13 mouse cellular contexts compared by ENCODE assay signal in the genomic region with DNA sequence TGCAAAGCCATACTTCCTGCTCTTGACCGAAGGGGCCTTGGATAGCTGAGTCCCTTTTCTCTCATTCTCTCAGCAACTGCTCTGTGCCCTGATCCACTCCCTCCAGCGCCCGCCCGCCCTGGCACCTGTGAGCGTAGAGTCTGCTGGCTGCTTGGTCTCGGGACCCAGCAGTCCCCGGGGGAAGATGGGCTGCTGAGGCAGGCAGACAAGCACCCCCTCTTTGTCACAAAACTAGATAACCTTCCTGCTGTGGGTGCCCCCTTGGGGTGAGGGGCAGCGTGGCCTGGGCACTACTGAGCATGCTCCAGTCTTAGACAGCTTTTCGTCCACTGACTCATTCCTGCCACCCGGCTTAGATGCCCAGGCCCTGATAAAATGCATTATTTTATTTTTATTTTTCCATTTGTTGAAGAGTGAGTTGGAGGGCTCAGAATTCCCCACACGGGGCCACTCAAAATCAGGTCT. TPM values are rescaled to one million over a fixed set of nuclear protein-coding genes. Genes with fewer than 3 reads are reported as not detected.
DNase-seq lines count a peak whose midpoint lies in the region; ATAC-seq and TF ChIP-seq lines count a peak whose summit lies in the region.
"Had no signal": no experiment of that assay in that cellular context is flagged by ENCODE, and none has a peak within 500 bp of the region (broad histone marks: within the 10 kb centered on the region; RNA-seq: fewer than 3 reads in every experiment).

No protein-coding gene starts in this region.

- H3K9ac ChIP-seq in heart, postnatal 0 days (replicated peaks; ENCODE audit: low read depth, low read length): no peak overlapping the region
- H3K9ac ChIP-seq in hindbrain, embryonic 14.5 days: 0 out of 2 replicates have a peak overlapping the region, but pooled peaks have one; percentile 26
- H3K9ac ChIP-seq in midbrain, postnatal 0 days (replicated peaks; ENCODE audit: low read length, poor library complexity, severe bottlenecking): no peak overlapping the region

- 75% methylated on average over 11 of the region's 11 CpGs for WGBS in heart, postnatal 0 days
- 75% methylated on average over 11 of the region's 11 CpGs for WGBS in hindbrain, embryonic 14.5 days
- 60% methylated on average over 11 of the region's 11 CpGs for WGBS in midbrain, postnatal 0 days

- H3K36me3 ChIP-seq in heart, postnatal 0 days (replicated peaks; ENCODE audit: control insufficient read depth, insufficient read depth, low read length): no peaks in the 10 kb centered on the region
- H3K36me3 ChIP-seq in hindbrain, embryonic 14.5 days (replicated peaks; ENCODE audit: control insufficient read depth, insufficient read depth): no peaks in the 10 kb centered on the region
- H3K36me3 ChIP-seq in midbrain, postnatal 0 days (ENCODE audit: insufficient read depth, low read length): no peaks in the 10 kb centered on the region

- 0 out of 2 replicates have a peak overlapping the region, but pooled peaks have one; percentile 28 for H3K27ac ChIP-seq in heart, postnatal 0 days (ENCODE audit: low read depth)
- H3K27ac ChIP-seq in hindbrain, embryonic 14.5 days: peak overlapping the region; percentile 70
- H3K27ac ChIP-seq in midbrain, postnatal 0 days (ENCODE audit: low read depth, low read length): peak overlapping the region; percentile 65; the same call in 1 of the 2 replicates

- H3K27me3 ChIP-seq in heart, postnatal 0 days (ENCODE audit: control insufficient read depth, insufficient read depth, low read length): no peaks in the 10 kb centered on the region
- no peaks in the 10 kb centered on the region for H3K27me3 ChIP-seq in hindbrain, embryonic 14.5 days (ENCODE audit: control insufficient read depth, insufficient read depth, low read length)
- no peaks in the 10 kb centered on the region for H3K27me3 ChIP-seq in midbrain, postnatal 0 days (ENCODE audit: insufficient read depth, low read length)

- TF ChIP-seq EP300 in heart, postnatal 0 days (IDR thresholded peaks at IDR 0.05; ENCODE audit: low read depth): no peak

- no peak overlapping the region for H3K4me3 ChIP-seq in heart, postnatal 0 days (ENCODE audit: low read depth, low read length)
- no peak overlapping the region for H3K4me3 ChIP-seq in hindbrain, embryonic 14.5 days (replicated peaks; ENCODE audit: low read length)
- H3K4me3 ChIP-seq in midbrain, postnatal 0 days (ENCODE audit: low read depth, low read length): no peak overlapping the region

- no peak for TF ChIP-seq CTCF in heart, postnatal 0 days (IDR thresholded peaks at IDR 0.05; ENCODE audit: low read depth)
- no peak for TF ChIP-seq CTCF in midbrain, postnatal 0 days (IDR thresholded peaks at IDR 0.05)

- H3K4me2 ChIP-seq in heart, postnatal 0 days (ENCODE audit: low read depth, low read length): no peak overlapping the region
- H3K4me2 ChIP-seq in hindbrain, embryonic 14.5 days (replicated peaks): no peak overlapping the region
- no peak overlapping the region for H3K4me2 ChIP-seq in midbrain, postnatal 0 days (ENCODE audit: low read depth, low read length, poor library complexity, severe bottlenecking)

- no peak for DNase-seq in heart, postnatal 0 days (ENCODE audit: low spot score)
- no peak for DNase-seq in heart, postnatal 4 days
- no peak for DNase-seq in hindbrain, embryonic 14.5 days (ENCODE audit: low spot score)
- DNase-seq in midbrain, postnatal 0 days (ENCODE audit: low spot score): no peak
- no peak for DNase-seq in ovary, postnatal 14 days (ENCODE audit: low spot score)
- no peak for DNase-seq in cerebellum, postnatal 25 days
- DNase-seq in embryo, embryonic 10 days (ENCODE audit: low spot score): no peak

- H3K4me1 ChIP-seq in heart, postnatal 0 days (ENCODE audit: control insufficient read depth, insufficient read depth): peaks cover 27% of the 10 kb centered on the region
- H3K4me1 ChIP-seq in hindbrain, embryonic 14.5 days (replicated peaks; ENCODE audit: control insufficient read depth, insufficient read depth, low read length): peaks cover 31% of the 10 kb centered on the region
- peaks cover 23% of the 10 kb centered on the region; the same call in 1 of the 2 replicates for H3K4me1 ChIP-seq in midbrain, postnatal 0 days (ENCODE audit: insufficient read depth, low read length)

- no peak for ATAC-seq in heart, postnatal 0 days (ENCODE audit: insufficient read depth, low read depth)
- peak; percentile 20; the same call in 1 of the 2 replicates for ATAC-seq in common myeloid progenitor, adult 5-6 weeks (replicated peaks; ENCODE audit: low read depth, poor library complexity, severe bottlenecking)
- ATAC-seq in hindbrain, embryonic 14.5 days (ENCODE audit: low FRiP score): no peak
- ATAC-seq in midbrain, postnatal 0 days (ENCODE audit: low FRiP score): no peak
- ATAC-seq: CD4-positive, CD25-positive, alpha-beta regulatory T cell, adult 4 months had no signal

- H3K9me3 ChIP-seq in heart, postnatal 0 days (replicated peaks; ENCODE audit: control insufficient read depth, low read length): no peaks in the 10 kb centered on the region
- H3K9me3 ChIP-seq in hindbrain, embryonic 14.5 days (ENCODE audit: control insufficient read depth, low read length): no peaks in the 10 kb centered on the region
- H3K9me3 ChIP-seq in midbrain, postnatal 0 days (ENCODE audit: low read length): no peaks in the 10 kb centered on the region

RNA-seq across cellular contexts. Expression of gene Stpg4, which starts 48.3 kb away (rescaled TPM):
- not detected in 2 replicates for total RNA-seq in heart, postnatal 0 days (2014; rRNA removed; ENCODE audit: low replicate concordance)
- polyA plus RNA-seq in heart, postnatal 0 days (2015; fragmentation: Nextera tagmentation; extraction: Ambion mirVana): not detected in 2 replicates
- total RNA-seq in heart, postnatal 4 days (2021): not detected
- total RNA-seq in common myeloid progenitor, adult 5-6 weeks (2017): not detected in 2 replicates
- not detected in 2 replicates for polyA plus RNA-seq in hindbrain, embryonic 14.5 days (2014; fragmentation: Nextera tagmentation; extraction: Ambion mirVana)
- total RNA-seq in midbrain, postnatal 0 days (2014; rRNA removed): not detected in 2 replicates
- 0.27 and 0.28 TPM in 2 replicates for polyA plus RNA-seq in midbrain, postnatal 0 days (2015; fragmentation: Nextera tagmentation; extraction: Ambion mirVana)
- total RNA-seq: adrenal gland, adult 18-20 months; heart, adult 18-20 months; layer of hippocampus, postnatal 10 days; megakaryocyte-erythroid progenitor cell, adult 5-6 weeks had no signal
- polyA plus RNA-seq: CD4-positive, CD25-positive, alpha-beta regulatory T cell, adult 4 months had no signal
